Mouse (Mus musculus) MEL (cell line): ENCODE measurements at regions not wholly inside any gene's neighbourhood (a gene's known extent, or its start where the extent isn't known, plus 50 kb on each side); places are given as distances from the start of the nearest gene placed in this dataset.

Experiments used
- GABPA ChIP-seq: IDR thresholded peaks from 2 replicates; pipeline ENCODE4 v1.6.1; 2012; ENCODE audit warnings: low read depth, mild to moderate bottlenecking, inconsistent platforms, low read length, improper control_type of control experiment, moderate library complexity
- KAT2A ChIP-seq: conservative IDR thresholded peaks from 2 replicates; pipeline ENCODE4 v1.6.1; 2012; ENCODE audit warnings: low read depth, low read length, improper control_type of control experiment, inconsistent platforms
- MAX ChIP-seq: IDR thresholded peaks from 2 replicates; pipeline ENCODE4 v1.6.1; 2011; ENCODE audit warnings: low read length, improper control_type of control experiment
- POLR2A ChIP-seq, 2 experiments: IDR thresholded peaks; 2 replicates each; pipeline ENCODE4 v1.6.1; 2011 to 2012; ENCODE audit warnings: low read length in 2 of 2, mild to moderate bottlenecking in 2 of 2, control low read depth in 1 of 2, improper control_type of control experiment in 1 of 2, low read depth in 1 of 2, moderate library complexity in 1 of 2; ENCODE audit not compliant: control insufficient read depth in 1 of 2, insufficient read depth in 1 of 2, poor library complexity in 1 of 2
- RCOR1 ChIP-seq: IDR thresholded peaks from 2 replicates; pipeline ENCODE4 v1.6.1; 2012; ENCODE audit warnings: low read depth, mild to moderate bottlenecking, inconsistent platforms, low read length, improper control_type of control experiment
- SMC3 ChIP-seq: IDR thresholded peaks from 2 replicates; pipeline ENCODE4 v1.6.1; 2011; ENCODE audit warnings: low read depth, low read length, improper control_type of control experiment
- TAL1 ChIP-seq: IDR thresholded peaks from 2 replicates; pipeline ENCODE4 v1.6.1; 2012; ENCODE audit warnings: mild to moderate bottlenecking, inconsistent platforms, low read length, moderate library complexity, mixed read lengths
- USF2 ChIP-seq, 2 experiments: IDR thresholded peaks; 2 replicates each; pipeline ENCODE4 v1.6.1; 2011 to 2012; ENCODE audit warnings: improper control_type of control experiment in 2 of 2, low read length in 2 of 2, borderline replicate concordance in 1 of 2, inconsistent platforms in 1 of 2, low read depth in 1 of 2, mild to moderate bottlenecking in 1 of 2; ENCODE audit not compliant: insufficient read depth in 1 of 2

DNA sequence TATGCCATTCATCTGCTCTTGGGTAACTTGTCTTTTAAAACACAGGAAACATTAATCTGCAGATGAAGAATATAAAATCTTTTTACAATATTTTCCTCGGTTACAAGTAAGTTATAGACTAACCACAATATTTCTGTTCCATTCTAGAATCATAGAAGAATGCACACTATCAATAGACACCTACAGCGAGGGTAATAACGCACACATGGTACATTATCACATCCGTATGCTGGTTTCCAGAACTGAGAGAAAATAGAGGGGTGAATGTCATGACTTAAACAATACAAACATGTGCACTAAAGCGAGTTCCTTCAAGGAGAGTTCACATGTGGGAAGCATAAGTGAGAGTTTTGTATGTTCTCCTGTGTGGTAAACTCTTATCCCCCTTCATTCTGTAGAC lies 641.3 kb downstream of the Fat4 start:
- TF ChIP-seq GABPA (no peak), TAL1 (no peak), RCOR1 (no peak), USF2 (IDR thresholded peaks at IDR 0.05; ENCODE audit: borderline replicate concordance in 1 of 2, insufficient read depth in 1 of 2, low read depth in 1 of 2, low read length in 2 of 2) (no peak), MAX (no peak), SMC3 (no peak), POLR2A (IDR thresholded peaks at IDR 0.05; ENCODE audit: control insufficient read depth in 1 of 2, insufficient read depth in 1 of 2, low read depth in 1 of 2, low read length in 2 of 2, poor library complexity in 1 of 2) (no peak), KAT2A (no peak)
